Mouse (Mus musculus) lung, embryonic 14.5 days (tissue): ENCODE measurements around the gene Hist2h2ac. TPM values are rescaled to one million over a fixed set of nuclear protein-coding genes. Genes with fewer than 3 reads are reported as not detected.
"Not testable (repeated sequence)": the region's sequence is repeated elsewhere in the genome, so short reads cannot be mapped to it uniquely, and the experiment has no call there.

Source experiments
- ATAC-seq: fragments of 200-750 bp; cut with Nextera tagmentation; 2 replicates; pipeline ENCODE4 v1.8.0; 2017; ENCODE audit warnings: mild to moderate bottlenecking, moderate TSS enrichment, moderate library complexity; ENCODE audit not compliant: insufficient read depth
- DNase-seq: peaks from one replicate; pipeline ENCODE4 v3.0.0-alpha.2; 2015
- H3K27ac ChIP-seq: fragments of 300-500 bp; sonication (generic); 2 replicates; pipeline ENCODE4 v1.5.1; 2014; ENCODE audit warnings: low read depth, mild to moderate bottlenecking, moderate library complexity
- H3K27me3 ChIP-seq: fragments of 300-500 bp; sonication (generic); 2 replicates; pipeline ENCODE4 v1.6.1; 2014; ENCODE audit warnings: low read length, control low read depth; ENCODE audit not compliant: insufficient read depth
- H3K36me3 ChIP-seq: fragments of 300-500 bp; sonication (generic); 2 replicates; pipeline ENCODE4 v1.6.1; 2014; ENCODE audit warnings: control low read depth; ENCODE audit not compliant: insufficient read depth
- H3K4me1 ChIP-seq: fragments of 300-500 bp; sonication (generic); 2 replicates; pipeline ENCODE4 v1.6.1; 2014; ENCODE audit warnings: antibody characterized with exemption, control low read depth; ENCODE audit not compliant: insufficient read depth
- H3K4me2 ChIP-seq: fragments of 300-500 bp; sonication (generic); 2 replicates; pipeline ENCODE4 v1.6.1; 2014; ENCODE audit warnings: mild to moderate bottlenecking
- H3K4me3 ChIP-seq: fragments of 300-500 bp; sonication (generic); 2 replicates; pipeline ENCODE4 v1.5.1; 2014; ENCODE audit warnings: low read depth, low read length
- H3K9ac ChIP-seq: fragments of 300-500 bp; sonication (generic); 2 replicates; pipeline ENCODE4 v1.6.1; 2014
- H3K9me3 ChIP-seq: fragments of 300-500 bp; sonication (generic); 2 replicates; pipeline ENCODE4 v1.6.1; 2016; ENCODE audit warnings: low read depth, low read length, control low read depth
- CTCF ChIP-seq: IDR thresholded peaks from 2 replicates; pipeline ENCODE4 v1.5.1; 2016; ENCODE audit warnings: antibody characterized with exemption, low read depth
- WGBS: fragments of 180-500 bp; shearing (Covaris S2); extraction: QIAGEN DNeasy Blood & Tissue Kit; methylation state at CpG from one replicate; pipeline ENCODE4 v1.1.7; 2014; 5-methylcytosine and 5-hydroxymethylcytosine counted together
- polyA plus RNA-seq: library from polyadenylated mRNA; unstranded; fragments of >200 nt; fragmentation: Nextera tagmentation; extraction: Ambion mirVana; gene quantifications from 2 replicates; pipeline ENCODE4 v1.2.1, GENCODE M21; 2014

The Hist2h2ac gene
- polyA plus RNA-seq: 10.8 and 11.9 TPM in 2 replicates

DNA sequence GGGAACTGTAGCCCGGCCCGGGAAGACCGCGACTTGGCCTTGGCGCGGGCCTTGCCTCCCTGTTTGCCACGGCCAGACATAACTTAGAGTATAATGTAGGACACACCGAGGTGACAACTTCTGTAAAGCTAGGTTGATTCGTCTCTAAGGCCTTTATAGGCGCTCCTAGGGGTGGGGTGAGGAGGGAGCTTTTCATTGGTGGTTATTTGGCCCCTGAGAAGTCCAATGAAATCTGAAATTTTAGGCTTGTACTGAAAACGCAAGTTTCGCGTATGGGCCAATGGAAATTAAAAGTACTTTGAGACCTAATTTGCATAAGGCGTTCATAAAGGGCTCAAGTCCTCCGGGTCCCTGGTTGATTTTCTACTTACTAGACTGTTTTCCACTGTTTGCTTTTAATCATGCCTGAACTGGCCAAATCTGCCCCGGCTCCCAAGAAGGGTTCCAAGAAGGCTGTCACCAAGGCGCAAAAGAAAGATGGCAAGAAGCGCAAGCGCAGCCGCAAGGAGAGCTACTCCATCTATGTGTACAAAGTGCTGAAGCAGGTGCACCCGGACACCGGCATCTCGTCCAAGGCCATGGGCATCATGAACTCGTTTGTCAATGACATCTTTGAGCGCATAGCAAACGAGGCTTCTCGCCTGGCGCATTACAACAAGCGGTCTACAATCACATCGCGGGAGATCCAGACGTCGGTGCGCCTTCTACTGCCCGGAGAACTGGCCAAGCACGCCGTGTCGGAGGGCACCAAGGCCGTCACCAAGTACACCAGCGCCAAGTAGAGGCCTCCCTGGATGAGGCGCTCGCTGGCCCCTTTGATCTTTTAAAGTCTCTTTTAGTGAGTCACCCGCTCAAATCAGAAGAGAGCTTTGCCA, at the start of gene Hist2h2ac, which contains the start of gene Hist2h2be:
TSS of gene Hist2h2ac (minus strand) at position 116 of the 875 bp plus-strand sequence.
TSS of gene Hist2h2be (plus strand) at position 355 of the 875 bp plus-strand sequence.
- no peak for TF ChIP-seq CTCF

DNA sequence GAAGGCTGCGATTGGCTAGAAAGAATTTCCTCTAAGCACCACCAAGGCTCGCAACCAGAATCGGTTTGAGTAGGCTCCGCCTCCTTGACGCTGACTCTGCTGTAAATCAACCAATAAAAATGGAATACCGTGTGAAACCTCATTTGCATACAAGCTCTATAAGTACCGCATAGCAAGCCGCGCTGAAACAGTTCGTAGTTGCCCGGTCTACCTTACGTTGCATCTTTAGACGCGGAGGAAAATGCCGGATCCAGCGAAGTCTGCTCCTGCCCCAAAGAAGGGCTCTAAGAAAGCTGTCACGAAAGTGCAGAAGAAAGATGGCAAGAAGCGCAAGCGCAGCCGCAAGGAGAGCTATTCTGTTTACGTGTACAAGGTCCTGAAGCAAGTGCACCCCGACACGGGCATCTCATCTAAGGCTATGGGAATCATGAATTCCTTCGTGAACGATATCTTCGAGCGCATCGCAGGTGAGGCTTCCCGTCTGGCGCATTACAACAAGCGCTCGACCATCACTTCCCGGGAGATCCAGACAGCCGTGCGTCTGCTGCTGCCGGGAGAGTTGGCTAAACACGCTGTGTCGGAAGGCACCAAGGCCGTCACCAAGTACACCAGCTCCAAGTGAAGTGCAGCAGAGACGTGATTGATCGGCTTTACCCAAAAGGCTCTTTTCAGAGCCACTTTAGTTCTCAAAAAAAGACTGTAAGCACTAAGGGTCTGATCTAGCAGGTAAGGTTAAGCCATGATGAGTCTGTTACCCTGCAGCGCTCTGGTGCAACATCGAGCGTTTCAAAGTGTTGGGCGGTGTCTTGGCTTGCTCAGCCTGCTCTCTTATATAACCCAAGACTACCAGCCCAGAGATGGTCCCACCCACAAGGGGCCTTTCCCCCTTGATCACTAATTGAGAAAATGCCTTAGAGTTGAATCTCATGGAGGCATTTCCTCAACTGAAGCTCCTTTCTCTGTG, 49.1 kb upstream of the Hist2h2ac start, which contains the start of gene Hist2h2bb:
TSS of gene Hist2h2bb (plus strand) at position 242 of the 964 bp plus-strand sequence.
- WGBS: under 1% methylated on average over 45 of the region's 45 CpGs

More for the DNA sequence above, at the start of gene Hist2h2ac, which contains the start of gene Hist2h2be:
- Histone ChIP-seq H3K27ac (peak within 1 kb of the TSS; percentile 99), H3K4me3 (peak within 1 kb of the TSS; percentile 52), H3K27me3 (no peaks in the 10 kb centered on the region), H3K9ac (peak within 1 kb of the TSS; percentile 82), H3K9me3 (no peaks in the 10 kb centered on the region), H3K4me1 (peaks cover 15% of the 10 kb centered on the region; the same call in 1 of the 2 replicates), H3K36me3 (no peaks in the 10 kb centered on the region), H3K4me2 (peak within 1 kb of the TSS; percentile 93)
- ATAC-seq (peak; percentile 95), DNase-seq (peak; percentile 96)
- WGBS: under 1% methylated on average over 43 of the region's 43 CpGs

DNA sequence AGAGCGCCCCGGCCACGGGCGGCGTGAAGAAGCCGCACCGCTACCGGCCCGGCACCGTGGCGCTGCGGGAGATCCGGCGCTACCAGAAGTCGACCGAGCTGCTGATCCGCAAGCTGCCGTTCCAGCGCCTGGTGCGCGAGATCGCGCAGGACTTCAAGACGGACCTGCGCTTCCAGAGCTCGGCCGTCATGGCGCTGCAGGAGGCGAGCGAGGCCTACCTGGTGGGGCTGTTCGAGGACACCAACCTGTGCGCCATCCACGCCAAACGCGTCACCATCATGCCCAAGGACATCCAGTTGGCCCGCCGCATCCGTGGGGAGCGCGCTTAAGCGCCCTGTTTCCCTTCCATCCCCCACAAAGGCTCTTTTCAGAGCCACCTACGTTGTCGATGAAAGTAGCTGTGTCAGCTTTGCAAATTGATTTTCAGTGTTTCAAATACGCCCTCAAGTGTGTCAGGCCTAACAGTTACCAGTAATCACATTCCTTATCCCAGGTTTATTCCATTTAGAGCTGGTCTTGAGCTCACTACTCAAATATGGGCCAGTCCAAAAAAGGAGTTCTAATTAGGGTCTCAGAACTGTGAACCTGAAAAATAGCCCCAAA, 48.2 kb upstream of the Hist2h2ac start:
- H3K9ac ChIP-seq: peak overlapping the region; percentile 79
- DNase-seq, H3K36me3 ChIP-seq, H3K27me3 ChIP-seq, H3K9me3 ChIP-seq, H3K4me1 ChIP-seq: not testable (repeated sequence)
- H3K4me2 ChIP-seq: peak overlapping the region; percentile 87
- H3K27ac ChIP-seq: peak overlapping the region; percentile 98
- peak; percentile 43 for ATAC-seq
- peak overlapping the region; percentile 53 for H3K4me3 ChIP-seq
- WGBS: 0% methylated on average over 11 of the region's 44 CpGs

More for the DNA sequence above, 49.1 kb upstream of the Hist2h2ac start, which contains the start of gene Hist2h2bb:
- ATAC-seq (peak; percentile 96), DNase-seq (peak; percentile 99)
- Histone ChIP-seq H3K27me3 (no peaks in the 10 kb centered on the region), H3K27ac (peak within 1 kb of the TSS; percentile 98), H3K4me3 (peak within 1 kb of the TSS; percentile 53), H3K4me1 (peaks cover 6% of the 10 kb centered on the region; the same call in 1 of the 2 replicates), H3K4me2 (peak within 1 kb of the TSS; percentile 87), H3K9me3 (no peaks in the 10 kb centered on the region), H3K36me3 (no peaks in the 10 kb centered on the region), H3K9ac (peak within 1 kb of the TSS; percentile 79)
- TF ChIP-seq CTCF: no peak

DNA sequence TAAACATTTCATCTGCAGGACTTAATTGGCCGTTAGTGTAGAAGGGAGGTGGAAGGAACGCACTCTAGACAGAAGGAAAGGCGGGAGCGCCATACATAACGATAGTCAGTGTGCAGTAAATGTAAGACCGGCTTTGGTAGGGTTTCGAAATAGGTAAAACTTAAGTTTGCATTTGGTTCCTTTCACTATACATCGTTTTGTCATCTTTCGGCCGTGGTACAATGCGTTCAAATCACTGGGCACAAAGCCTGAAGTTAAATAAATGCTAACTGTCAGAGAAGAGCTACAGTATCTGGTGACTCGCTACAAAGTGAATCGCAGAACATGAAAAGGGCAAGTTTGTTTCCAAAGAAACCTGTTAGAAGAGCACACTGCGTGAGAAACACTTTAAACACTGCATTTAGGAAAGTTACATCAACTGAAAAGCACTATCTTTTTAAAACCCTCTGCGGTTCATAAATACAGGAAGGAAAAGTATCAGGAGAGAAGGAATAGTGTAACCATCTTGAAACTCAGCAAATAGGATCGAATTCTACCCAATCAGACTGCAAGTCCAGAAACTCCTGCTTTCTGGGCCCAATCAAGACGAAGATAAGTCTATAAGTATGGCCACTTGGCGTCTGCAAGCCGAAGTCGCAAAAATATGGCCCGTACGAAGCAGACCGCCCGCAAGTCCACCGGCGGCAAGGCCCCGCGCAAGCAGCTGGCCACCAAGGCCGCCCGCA, 47.5 kb upstream of the Hist2h2ac start, which contains the start of gene Hist2h3b:
TSS of gene Hist2h3b (plus strand) at position 604 of the 725 bp plus-strand sequence.
- Histone ChIP-seq H3K9me3 (no peaks in the 10 kb centered on the region), H3K4me3 (peak within 1 kb of the TSS; percentile 53), H3K4me1 (peaks cover 6% of the 10 kb centered on the region; the same call in 1 of the 2 replicates), H3K27ac (peak within 1 kb of the TSS; percentile 98), H3K9ac (peak within 1 kb of the TSS; percentile 79), H3K27me3 (no peaks in the 10 kb centered on the region), H3K4me2 (peak within 1 kb of the TSS; percentile 87), H3K36me3 (no peaks in the 10 kb centered on the region)
- 13% methylated on average over 30 of the region's 30 CpGs for WGBS
- TF ChIP-seq CTCF: no peak
- peak; percentile 73 for ATAC-seq
- DNase-seq: peak; percentile 95

DNA sequence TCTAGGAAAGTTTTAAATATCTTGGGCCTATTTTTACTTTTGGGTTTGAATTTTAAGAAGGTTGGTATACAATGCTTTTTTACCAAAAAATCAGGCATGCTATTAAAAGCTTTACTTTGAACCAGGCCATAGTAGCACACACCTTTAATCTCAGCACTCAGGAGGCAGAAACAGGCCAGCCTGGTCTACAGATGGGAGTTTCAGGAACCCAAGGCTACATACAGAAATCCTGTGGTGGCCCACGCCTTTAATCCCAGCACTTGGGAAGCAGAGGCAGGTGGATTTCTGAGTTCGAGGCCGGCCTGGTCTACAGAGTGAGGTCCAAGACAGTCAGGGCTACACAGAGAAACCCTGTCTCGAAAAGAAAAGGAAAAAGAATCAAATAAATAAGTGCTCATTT, 46.9 kb upstream of the Hist2h2ac start:
- TF ChIP-seq CTCF: no peak
- no peak for ATAC-seq
- Histone ChIP-seq H3K4me1 (peaks cover 6% of the 10 kb centered on the region; the same call in 1 of the 2 replicates), H3K4me2 (peak overlapping the region; percentile 66), H3K27ac (peak overlapping the region; percentile 98), H3K36me3 (no peaks in the 10 kb centered on the region), H3K9me3 (no peaks in the 10 kb centered on the region), H3K4me3 (0 out of 2 replicates have a peak overlapping the region, but pooled peaks have one; percentile 53), H3K9ac (no peak overlapping the region), H3K27me3 (no peaks in the 10 kb centered on the region)
- no peak for DNase-seq
- WGBS: 64% methylated on average over 4 of the region's 4 CpGs
